Mouse (Mus musculus) adrenal gland, postnatal 14 days (tissue): ENCODE data around the gene Tpst2. TPM values are rescaled to one million over a fixed set of nuclear protein-coding genes. Genes with fewer than 3 reads are reported as not detected.
A peak's percentile ranks its signal among the peaks of the same experiment; 100 is the strongest.

Experiments used
- DNase-seq: peaks from one replicate; pipeline ENCODE4 v3.0.0; 2021; ENCODE audit warnings: mixed read lengths
- long read RNA-seq, 2 experiments: library from polyadenylated mRNA; stranded (forward); transcript quantifications; one replicate each; pipeline ENCODE4 v2.0.0; 2021
- total RNA-seq: library from RNA; stranded (reverse); gene quantifications from 2 replicates; pipeline ENCODE4 v1.2.3, GENCODE M21; 2021

Gene Tpst2
- total RNA-seq: 161 and 186 TPM in 2 replicates
- long read RNA-seq, experiment 1, transcript Tpst2-201 (7 exons, 1,835 nt): major isoform, 356 of 513 reads
- long read RNA-seq, experiment 1, transcript Tpst2-202 (6 exons, 1,741 nt): minor isoform, 18 of 513 reads
- long read RNA-seq, experiment 1, partial matches to known transcripts: 72 of 513 reads
- long read RNA-seq, experiment 1, other reads (novel, unspliced or antisense): 65 of 513 reads
- long read RNA-seq, experiment 2, transcript Tpst2-202 (6 exons, 1,741 nt): minor isoform, 8 of 401 reads
- long read RNA-seq, experiment 2, transcript Tpst2-201 (7 exons, 1,835 nt): major isoform, 285 of 401 reads
- long read RNA-seq, experiment 2, partial matches to known transcripts: 61 of 401 reads
- long read RNA-seq, experiment 2, other reads (novel, unspliced or antisense): 45 of 401 reads

- DNase-seq: peak; percentile 100
These were observed at the start of gene Tpst2 for GRCm38 (mm10) chr5:112276267-112276873. TSS of gene Tpst2 (plus strand) at chr5:112276691.

GRCm38 (mm10) chr5:112227354-112227753 is 49.1 kb upstream of the Tpst2 start:
- DNase-seq: peak; percentile 52

- DNase-seq: no peak
These were observed 48.6 kb upstream of the Tpst2 start for GRCm38 (mm10) chr5:112227898-112228239.

GRCm38 (mm10) chr5:112228240-112229076 is 48.0 kb upstream of the Tpst2 start:
- no peak for DNase-seq

- DNase-seq: no peak
These were observed 40.7 kb upstream of the Tpst2 start for GRCm38 (mm10) chr5:112235806-112236205.

GRCm38 (mm10) chr5:112236631-112237030 is 39.9 kb upstream of the Tpst2 start:
- DNase-seq: no peak

GRCm38 (mm10) chr5:112237439-112237838 is 39.1 kb upstream of the Tpst2 start:
- no peak for DNase-seq

GRCm38 (mm10) chr5:112237866-112238570 is 38.5 kb upstream of the Tpst2 start:
- DNase-seq: no peak

GRCm38 (mm10) chr5:112238781-112239482 is 37.6 kb upstream of the Tpst2 start:
- no peak for DNase-seq

- DNase-seq: peak; percentile 94
These were observed 35.7 kb upstream of the Tpst2 start for GRCm38 (mm10) chr5:112240761-112241160.

GRCm38 (mm10) chr5:112241849-112242248 is 34.6 kb upstream of the Tpst2 start:
- DNase-seq: no peak

GRCm38 (mm10) chr5:112242361-112242778 is 34.1 kb upstream of the Tpst2 start:
- peak; percentile 73 for DNase-seq

GRCm38 (mm10) chr5:112243041-112243440 is 33.5 kb upstream of the Tpst2 start:
- DNase-seq: no peak

GRCm38 (mm10) chr5:112243539-112244274 is 32.8 kb upstream of the Tpst2 start:
- DNase-seq: no peak

- DNase-seq: no peak
These were observed 32.3 kb upstream of the Tpst2 start for GRCm38 (mm10) chr5:112244275-112244562.

GRCm38 (mm10) chr5:112244890-112245615 is 31.4 kb upstream of the Tpst2 start:
- no peak for DNase-seq

GRCm38 (mm10) chr5:112247399-112247798 is 29.1 kb upstream of the Tpst2 start:
- DNase-seq: no peak

GRCm38 (mm10) chr5:112249106-112249505 is 27.4 kb upstream of the Tpst2 start:
- DNase-seq: peak; percentile 59

- peak; percentile 76 for DNase-seq
These were observed 24.1 kb upstream of the Tpst2 start, which contains the start of gene Cryba4 for GRCm38 (mm10) chr5:112252400-112252799. TSS of gene Cryba4 (minus strand) at chr5:112252518.

GRCm38 (mm10) chr5:112253169-112253568 is 23.3 kb upstream of the Tpst2 start:
- DNase-seq: peak; percentile 76
